Mouse (Mus musculus) hematopoietic stem cell, adult 5-6 weeks (primary cell): ENCODE results near the gene Ptprn2. TPM values are rescaled to one million over a fixed set of nuclear protein-coding genes. Genes with fewer than 3 reads are reported as not detected.

Experiments used
- ATAC-seq, 2 experiments: fragments of 125-278 bp in 1 of 2; replicated peaks in 1 of 2; 2 replicates each; pipeline ENCODE4 v1.8.0; 2016 to 2017; ENCODE audit warnings: inconsistent platforms in 2 of 2, mild to moderate bottlenecking in 2 of 2, moderate number of reproducible peaks in 2 of 2, low read depth in 1 of 2, moderate TSS enrichment in 1 of 2; ENCODE audit not compliant: low FRiP score in 2 of 2, poor library complexity in 2 of 2, severe bottlenecking in 2 of 2, insufficient read depth in 1 of 2, low TSS enrichment in 1 of 2
- total RNA-seq: library from RNA; stranded (forward); fragments of 172-1452, 232-1000 nt; gene quantifications from 2 replicates; pipeline ENCODE4 v1.2.3, GENCODE M21; 2017

The Ptprn2 gene
- total RNA-seq, 1 experiment from 2014 or later = not detected

DNA sequence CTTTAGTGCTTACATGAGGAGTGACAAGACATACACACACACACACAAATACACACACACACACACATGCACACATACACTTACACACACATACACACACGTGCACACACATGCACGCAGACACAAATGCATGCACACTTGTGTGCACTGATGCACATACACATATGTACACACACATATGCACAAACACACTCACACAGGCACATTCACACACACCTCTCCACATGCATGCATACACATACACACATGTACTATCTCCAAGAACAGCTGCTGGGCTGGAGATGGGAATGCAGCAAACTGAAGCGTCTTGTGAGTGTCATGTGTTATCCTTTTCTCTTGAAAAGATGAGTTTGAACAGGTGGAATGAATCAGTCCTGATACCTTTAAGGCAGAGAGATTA lies 115.9 kb downstream of the Ptprn2 start:
- ATAC-seq = no peak

DNA sequence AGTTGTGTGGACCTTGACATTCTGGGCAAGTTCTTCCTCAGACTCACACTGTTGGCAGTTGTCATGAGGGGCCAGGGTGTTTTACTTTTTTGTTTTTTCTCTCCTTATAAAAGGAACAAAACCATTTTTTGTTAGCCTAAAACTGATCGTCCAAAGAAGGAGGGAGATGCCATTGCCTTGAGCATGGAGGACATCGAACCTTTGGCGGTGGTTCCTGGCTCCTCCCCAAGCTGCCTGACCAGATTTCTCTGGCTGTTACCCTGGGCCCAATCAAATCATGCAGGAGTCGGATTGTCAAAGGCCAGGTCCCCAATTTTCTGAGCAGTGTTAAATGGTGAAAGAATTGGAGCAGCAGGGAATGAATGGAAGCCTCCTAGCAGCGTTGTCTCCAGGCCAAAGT lies 116.4 kb downstream of the Ptprn2 start:
- ATAC-seq = no peak

DNA sequence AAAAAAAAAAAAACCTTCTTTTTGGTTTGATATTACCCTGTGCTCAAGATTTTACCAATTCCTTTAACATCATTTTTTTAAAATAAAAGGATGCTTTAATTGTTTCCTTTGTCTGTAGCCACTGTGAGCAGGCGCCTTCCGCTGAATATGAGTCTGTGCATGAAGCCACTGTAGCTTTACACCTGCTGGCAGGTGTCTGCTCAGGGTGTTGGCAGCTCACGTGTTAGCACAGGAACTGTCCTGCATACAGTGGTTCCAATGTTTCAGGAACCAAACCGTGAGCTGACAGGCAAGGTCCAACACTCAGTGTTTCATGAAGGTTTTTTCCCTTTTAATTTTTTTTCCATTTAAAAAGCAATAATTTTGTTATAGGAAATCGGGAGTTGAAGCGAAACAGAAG lies 123.1 kb downstream of the Ptprn2 start:
- ATAC-seq = no peak

DNA sequence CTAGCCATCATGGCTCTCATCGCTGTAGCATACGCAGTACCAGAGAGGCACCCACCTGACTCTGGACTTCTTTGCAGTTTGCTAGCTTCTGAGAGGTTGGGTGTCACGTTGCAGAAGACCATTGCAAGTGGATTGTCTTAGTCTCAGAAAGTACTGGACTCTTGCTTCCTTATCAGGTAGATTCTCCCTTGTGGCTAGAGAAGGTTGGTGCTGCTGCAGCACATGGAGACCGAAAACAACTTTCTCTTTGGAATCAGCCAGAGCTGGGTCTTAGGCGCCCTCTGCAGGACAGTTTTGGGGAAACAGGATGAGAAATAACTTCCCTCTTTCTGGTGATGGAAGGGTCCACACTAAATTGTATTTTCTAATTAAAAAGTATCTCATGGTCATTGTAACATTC lies 134.3 kb downstream of the Ptprn2 start:
- ATAC-seq = peak; percentile 91 to 96

DNA sequence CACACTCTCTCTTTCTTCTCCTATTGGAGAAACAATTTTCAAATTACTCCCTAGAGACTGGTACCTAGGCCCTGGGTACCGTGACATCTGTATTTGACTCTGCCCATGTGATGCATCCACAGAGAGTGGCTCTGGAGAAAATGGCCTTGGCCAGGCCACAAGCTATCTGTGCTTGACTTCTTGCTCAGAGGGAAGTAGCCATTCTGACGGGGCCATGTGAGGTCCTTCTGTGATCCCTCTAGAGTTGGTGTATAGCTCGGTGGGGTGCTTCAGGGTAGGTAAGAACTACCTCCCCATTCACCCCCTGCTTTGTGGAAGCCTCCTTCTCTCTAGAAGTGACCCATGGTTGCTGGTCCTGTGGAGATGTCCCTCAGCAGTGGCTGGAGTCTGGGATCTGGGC lies 134.8 kb downstream of the Ptprn2 start:
- ATAC-seq = no peak

DNA sequence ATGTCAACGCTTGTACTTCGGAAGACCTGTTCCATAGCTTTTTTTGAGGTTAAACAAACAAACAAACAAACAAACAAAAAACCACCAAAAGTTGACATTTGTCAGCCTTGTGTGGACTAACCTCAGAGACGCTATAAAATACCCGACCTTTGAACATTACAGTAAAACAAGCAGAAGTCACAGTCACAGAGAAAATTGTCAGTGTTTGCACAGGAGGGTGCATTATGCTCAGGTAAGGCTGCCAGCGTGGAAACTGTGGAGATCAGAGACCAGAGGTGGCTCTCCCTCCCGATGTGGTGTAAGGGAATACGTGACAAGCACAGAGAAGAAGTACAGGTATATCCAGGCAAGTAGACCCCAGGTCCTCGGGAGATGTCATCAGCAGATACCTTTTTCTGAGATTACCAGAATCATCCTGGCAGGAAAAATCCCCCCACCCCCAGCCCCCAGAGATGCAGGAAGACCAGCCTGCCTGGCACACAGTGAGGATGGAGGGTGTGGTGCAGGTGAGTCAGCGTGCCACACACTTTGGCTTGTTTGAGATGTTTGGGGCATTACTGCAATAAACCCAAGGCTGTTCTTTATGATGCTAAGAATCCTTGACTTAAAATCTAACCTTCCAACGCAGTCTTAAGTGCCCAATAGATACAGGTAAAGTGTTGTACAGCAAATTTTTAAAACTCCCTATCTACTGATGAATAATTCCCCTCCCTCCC lies 136.0 kb downstream of the Ptprn2 start:
- no peak for ATAC-seq

DNA sequence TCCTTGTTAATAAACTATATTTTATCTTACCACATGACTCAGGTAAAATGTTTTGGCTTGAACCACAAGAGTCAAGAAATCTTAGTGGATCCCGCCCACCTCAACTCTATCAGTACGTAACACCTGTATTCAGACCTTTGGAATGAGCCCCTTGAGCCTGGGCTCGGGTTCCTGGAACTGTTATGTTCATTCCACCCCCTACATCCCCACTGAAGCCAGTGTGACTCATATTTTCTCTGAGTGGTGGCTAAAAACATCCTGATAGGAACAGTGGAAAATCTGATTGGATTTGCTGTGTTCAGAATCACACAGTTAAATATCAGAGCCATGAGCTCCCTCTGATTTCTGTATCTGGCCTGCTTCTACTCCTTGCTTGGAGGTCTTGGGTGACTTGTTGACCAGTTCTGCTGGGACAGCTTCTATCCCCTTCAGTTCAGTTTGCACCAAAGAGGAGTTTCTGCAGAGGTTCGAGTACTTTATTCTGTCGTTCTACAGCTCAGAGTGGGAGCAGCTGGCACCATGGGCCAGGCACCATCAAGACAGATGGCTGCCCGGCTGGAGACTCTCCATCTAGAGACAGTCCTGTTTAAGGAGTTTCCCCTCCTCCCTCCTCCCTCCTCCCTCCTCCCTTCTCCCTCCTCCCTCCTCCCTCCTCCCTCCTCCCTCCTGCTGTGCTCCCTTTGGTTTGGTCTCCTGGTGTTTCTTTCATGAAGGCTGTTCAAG lies 137.3 kb downstream of the Ptprn2 start:
- no peak for ATAC-seq

DNA sequence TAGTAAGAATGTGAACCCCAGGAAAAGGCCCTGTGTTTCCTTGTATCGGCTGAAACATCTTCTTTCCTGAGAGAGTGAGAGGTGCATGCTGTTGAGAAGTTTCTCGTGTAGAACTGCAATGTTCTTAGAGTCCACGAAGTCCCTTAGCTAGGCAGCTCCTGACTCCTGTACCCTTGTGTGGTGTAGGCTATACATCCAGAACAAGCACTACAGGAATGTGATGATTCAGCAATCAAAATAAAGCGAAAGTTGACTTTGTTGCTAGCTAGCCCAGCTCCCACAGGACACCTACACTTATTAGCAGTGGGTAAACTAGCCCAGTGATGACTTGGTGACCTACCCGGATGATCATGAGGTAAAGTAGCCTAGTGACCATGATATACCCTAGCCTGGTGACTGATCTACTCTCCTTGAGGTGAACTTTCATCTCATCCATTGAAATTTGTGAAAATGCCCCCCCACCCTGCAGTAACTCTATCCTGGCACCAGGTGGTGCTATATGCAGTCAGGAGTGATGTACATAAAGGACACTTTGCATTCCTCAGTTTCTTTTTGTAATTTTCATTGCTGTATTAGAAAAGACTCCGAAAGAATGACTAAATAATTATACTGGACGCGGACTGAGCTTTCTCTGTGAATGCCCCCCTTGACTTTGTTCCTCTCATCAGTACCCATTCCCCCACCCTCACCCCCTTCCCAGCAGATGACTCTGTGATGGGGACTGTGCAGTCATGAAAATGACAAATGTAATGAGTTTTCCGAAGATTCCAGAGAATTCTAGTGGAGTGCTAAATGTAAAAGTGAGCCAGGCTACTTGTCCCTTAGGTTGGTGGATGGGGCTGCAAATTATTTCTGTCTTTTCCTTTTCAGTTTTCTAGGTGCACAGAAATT lies 140.1 kb downstream of the Ptprn2 start:
- peak in 1 of 2 experiments; percentile 52; a peak in 2 of 4 replicates for ATAC-seq

DNA sequence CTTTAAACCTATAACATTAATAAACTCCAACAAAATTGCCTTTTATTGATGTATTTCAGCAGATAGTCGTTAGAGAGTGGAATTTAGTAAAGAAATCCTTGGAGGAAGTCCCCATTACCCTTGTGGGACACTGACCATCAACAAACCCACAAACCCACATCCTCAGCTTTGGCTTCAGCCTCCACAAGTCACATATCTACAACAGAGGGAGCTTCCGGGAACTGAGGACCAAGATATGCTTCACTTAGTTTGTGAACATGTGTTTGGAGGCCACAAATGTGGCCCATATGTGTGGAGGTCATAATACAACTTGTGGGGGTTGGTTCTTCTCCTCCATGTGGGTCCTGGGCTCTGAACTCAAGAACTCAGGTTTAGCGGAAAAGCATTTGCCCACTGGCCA lies 143.5 kb downstream of the Ptprn2 start:
- no peak for ATAC-seq

DNA sequence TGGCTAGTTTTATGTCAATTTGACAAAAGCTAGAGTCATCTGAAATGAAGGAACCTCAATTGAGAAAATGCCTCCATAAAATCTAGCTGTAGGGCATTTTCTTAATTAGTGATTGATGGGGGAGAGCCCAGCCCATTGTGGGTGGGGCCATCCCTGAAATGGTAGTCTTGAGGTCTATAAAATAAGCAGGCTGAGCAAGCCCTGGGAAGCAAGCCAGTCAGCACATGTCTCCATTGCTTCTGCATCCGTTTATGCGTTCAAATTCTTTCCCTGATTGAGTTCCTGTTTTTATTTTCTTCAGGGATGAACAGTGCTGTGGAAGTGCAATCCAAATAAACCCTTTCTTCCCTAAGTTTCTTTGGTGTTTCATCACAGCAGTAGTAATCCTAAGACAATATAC lies 152.0 kb downstream of the Ptprn2 start:
- ATAC-seq = no peak

DNA sequence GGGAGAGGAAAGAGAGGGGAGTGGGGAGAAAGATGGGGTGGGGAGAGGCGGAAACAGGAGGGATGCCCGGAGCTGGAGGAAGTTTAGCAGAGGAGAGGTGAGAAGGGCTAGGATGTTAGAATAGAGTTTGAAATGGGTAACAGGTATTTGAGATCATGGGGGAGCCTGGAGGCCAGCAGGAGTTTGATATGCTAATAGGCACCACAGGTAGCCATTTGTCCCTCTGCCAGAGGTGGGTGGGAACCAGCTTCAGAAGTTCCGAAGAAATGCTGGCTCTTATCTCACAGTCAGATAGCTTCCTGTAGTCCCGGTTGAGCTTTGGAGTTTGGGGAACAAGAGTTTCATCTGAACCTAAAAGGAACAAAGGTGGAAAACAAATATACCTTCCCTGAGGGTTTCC lies 155.4 kb downstream of the Ptprn2 start:
- ATAC-seq = no peak

DNA sequence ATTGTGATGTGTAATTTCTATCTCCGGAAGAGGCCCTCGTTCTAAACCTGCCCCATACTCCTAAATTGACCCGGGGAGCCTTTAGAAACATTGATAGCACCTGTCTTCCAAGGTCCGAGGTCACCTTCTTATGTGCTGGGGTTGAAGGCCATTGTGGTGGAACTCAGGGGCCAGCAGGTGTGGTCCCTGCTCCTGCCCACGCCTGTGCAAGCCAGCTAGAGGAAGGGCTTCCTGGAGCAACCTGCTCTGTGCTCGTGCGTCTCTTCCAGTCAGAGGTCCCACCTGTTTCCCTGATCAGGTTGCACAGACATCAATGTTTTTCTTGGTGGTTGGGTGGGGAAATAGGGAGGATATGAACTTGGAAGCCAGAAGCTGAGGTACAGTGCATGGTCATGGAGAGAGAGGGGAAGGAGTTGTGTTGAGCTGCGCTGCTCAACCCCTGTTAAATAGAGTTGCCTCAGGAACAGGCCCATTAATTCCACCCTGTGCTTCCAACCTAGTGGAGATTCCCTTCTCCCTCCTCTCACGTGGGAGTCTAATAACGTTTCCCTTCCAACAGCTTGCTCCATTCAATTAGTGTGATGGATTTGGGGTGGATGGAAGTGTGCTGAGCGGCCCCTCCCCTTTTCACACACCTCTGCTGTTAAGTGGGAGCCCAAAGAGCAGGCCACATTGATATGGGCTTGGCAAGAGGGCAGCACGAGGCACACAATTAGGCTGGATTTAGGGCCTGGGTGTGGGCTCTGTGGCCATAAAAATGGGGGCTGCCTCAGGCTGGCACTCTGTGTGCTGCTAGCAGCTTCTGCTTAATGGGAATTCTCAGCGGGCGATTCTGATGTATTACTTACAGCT lies 156.0 kb downstream of the Ptprn2 start:
- ATAC-seq = no peak

DNA sequence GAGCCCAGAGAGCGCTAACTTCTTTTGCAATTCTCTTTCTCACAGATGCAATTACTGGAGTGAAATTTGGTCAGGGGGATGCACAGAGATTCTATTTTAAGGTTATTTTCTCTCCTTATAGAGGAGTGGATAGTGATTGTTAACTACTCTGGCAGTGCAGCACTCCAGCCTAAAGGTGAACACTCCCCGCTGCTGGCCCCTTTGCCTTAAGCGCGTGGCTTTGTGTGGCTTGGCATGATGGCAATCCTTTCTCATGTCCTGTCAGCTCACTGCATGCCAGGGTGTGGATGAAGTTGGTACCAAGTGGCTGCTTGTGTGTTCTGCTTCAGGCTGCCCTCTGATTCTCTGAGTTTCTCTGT lies 156.7 kb downstream of the Ptprn2 start:
- ATAC-seq = no peak

DNA sequence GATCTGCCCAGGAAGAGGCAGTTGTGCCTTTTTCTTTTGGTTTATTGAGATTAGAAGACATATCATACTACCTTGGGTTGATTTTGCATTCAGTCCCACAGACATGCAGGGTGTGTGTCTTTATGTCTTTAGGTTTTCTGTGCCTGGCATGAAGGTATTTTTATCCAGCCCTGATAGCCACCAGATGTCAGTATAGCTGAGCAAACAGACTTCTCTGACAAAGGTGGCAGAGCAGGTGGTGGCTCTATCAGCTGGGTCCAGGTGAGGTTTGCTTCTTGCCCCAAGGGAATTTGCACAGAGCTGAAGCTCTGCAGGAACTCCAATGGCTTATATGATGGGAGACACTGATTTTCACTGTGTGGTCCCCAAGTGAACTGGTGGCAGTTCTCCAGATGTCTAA lies 161.3 kb downstream of the Ptprn2 start:
- ATAC-seq = no peak

DNA sequence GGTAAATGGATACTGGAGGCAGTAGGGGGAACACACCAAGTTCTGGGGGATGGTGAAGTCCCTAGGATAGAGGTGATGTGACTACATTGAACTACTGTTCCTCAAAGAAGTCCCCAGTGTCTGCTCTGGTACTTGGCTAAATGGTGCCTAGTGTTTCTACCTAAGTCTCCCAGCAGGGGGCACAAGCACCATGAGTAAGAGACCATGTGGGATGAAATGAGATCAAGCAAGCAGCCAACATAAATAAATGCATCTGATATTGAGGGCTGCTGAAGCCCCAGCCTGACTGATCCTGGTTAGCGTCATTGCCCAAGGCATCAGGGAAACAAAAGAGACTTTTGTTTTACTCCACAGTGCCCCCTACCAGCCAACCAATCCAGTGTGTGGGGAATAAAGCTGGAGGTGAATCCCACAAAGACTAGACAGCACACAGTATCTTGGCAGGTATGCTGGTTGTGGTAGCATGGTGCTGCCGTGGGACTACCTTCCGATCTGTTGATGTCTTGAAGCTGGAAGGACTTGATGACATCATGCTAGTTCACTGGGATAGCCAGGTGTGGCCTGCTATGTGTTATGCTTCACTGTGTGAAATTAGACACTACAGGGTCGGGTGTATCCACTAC lies 163.2 kb downstream of the Ptprn2 start:
- ATAC-seq = no peak

DNA sequence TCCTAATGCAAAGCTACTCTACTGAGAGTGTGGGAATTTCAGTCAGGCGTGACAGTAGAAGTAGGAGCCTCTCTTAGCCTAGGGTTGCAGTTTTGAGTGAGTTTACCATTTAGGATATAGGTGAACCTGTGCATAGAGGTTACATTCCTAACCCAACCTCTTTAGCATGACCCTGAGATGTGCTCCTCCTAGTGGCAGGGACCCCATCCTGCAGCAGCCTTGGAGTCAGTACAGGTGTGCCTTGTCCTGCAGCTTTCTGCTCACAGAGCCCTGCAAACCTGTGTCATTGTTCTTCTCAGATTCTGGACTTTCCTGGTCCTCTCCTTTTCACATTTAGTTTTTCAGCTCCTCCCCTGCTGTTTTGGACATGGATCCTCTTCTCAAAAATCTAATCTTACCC lies 168.2 kb downstream of the Ptprn2 start:
- peak in 1 of 2 experiments; percentile 51; a peak in 1 of 4 replicates for ATAC-seq

DNA sequence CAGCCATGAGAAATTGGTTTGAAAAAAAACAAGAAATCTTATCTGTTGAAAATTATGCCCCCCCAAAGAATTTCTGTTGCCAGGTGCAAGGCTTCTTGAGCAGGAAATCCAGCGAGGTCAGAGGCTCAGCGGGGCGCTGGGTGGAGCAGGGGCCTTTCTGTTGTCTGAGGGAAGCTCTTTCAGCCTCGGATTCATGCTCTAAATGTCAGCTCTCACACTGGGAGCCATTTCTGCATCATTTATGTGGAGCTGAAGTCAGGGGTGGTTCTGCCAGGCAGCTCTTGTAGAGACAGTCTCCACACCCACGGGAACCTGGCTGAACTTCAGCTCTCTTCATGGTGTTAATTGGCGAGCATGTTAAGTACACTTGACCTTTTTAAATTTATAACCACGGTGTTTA lies 174.6 kb downstream of the Ptprn2 start:
- no peak for ATAC-seq
